8 mouse cellular contexts compared by ENCODE assay signal in genomic region chr2:92024274-92024672, GRCm38 (mm10). TPM values are rescaled to one million over a fixed set of nuclear protein-coding genes. Genes with fewer than 3 reads are reported as not detected.
DNase-seq lines count a peak whose midpoint lies in the region; ATAC-seq and TF ChIP-seq lines count a peak whose summit lies in the region.

Creb3l1 (minus strand) TSS chr2:92024502.

- DNase-seq in 3T3-L1 (ENCODE audit: low read depth, low spot score), result peak; percentile 72
- DNase-seq in R1 (ENCODE audit: low read depth, low spot score), result peak; percentile 76
- DNase-seq in embryonic facial prominence, embryonic 10.5 days (ENCODE audit: low spot score), result peak; percentile 79
- peak; percentile 81 for DNase-seq in heart, embryonic 10.5 days (ENCODE audit: low spot score)
- DNase-seq in kidney, adult 8-10 months, result peak; percentile 65 to 80
- no peak for DNase-seq in liver, embryonic 14.5 days (ENCODE audit: low read depth in 3 of 3, low spot score in 3 of 3)
- DNase-seq in thymus, adult 18-20 months, result no peak

- TF ChIP-seq EP300 in liver, embryonic 14.5 days (IDR thresholded peaks at IDR 0.05; ENCODE audit: low read depth), result no peak

- H3K9ac ChIP-seq in liver, embryonic 14.5 days (replicated peaks), result no peak within 1 kb of the TSS
- H3K9ac ChIP-seq in neural tube, embryonic 12.5 days, result peak within 1 kb of the TSS; percentile 73

- H3K9me3 ChIP-seq in embryonic facial prominence, embryonic 10.5 days, result no peaks in the 10 kb centered on the region
- no peaks in the 10 kb centered on the region for H3K9me3 ChIP-seq in heart, embryonic 10.5 days
- no peaks in the 10 kb centered on the region for H3K9me3 ChIP-seq in liver, embryonic 14.5 days (ENCODE audit: control insufficient read depth, low read length)
- no peaks in the 10 kb centered on the region for H3K9me3 ChIP-seq in neural tube, embryonic 12.5 days

- peak within 1 kb of the TSS; percentile 68 for H3K4me3 ChIP-seq in embryonic facial prominence, embryonic 10.5 days
- H3K4me3 ChIP-seq in heart, embryonic 10.5 days, result peak within 1 kb of the TSS; percentile 91
- peak within 1 kb of the TSS; percentile 26 to 54 for H3K4me3 ChIP-seq in liver, embryonic 14.5 days (ENCODE audit: insufficient read depth in 1 of 2, low read depth in 2 of 2, low read length in 2 of 2)
- peak within 1 kb of the TSS; percentile 62 for H3K4me3 ChIP-seq in neural tube, embryonic 12.5 days

- peak within 1 kb of the TSS; percentile 72 for H3K4me2 ChIP-seq in liver, embryonic 14.5 days (ENCODE audit: low read depth)
- peak within 1 kb of the TSS; percentile 100 for H3K4me2 ChIP-seq in neural tube, embryonic 12.5 days (replicated peaks)

- H3K27ac ChIP-seq in embryonic facial prominence, embryonic 10.5 days (replicated peaks), result peak within 1 kb of the TSS; percentile 55; the same call in 1 of the 2 replicates
- peak within 1 kb of the TSS; percentile 87 for H3K27ac ChIP-seq in heart, embryonic 10.5 days
- no peak within 1 kb of the TSS for H3K27ac ChIP-seq in liver, embryonic 14.5 days
- H3K27ac ChIP-seq in neural tube, embryonic 12.5 days, result no peak within 1 kb of the TSS

- H3K4me1 ChIP-seq in embryonic facial prominence, embryonic 10.5 days, result peaks cover 28% of the 10 kb centered on the region
- H3K4me1 ChIP-seq in heart, embryonic 10.5 days, result peaks cover 70% of the 10 kb centered on the region
- H3K4me1 ChIP-seq in liver, embryonic 14.5 days (replicated peaks; ENCODE audit: control insufficient read depth in 2 of 2, insufficient read depth in 2 of 2, low read length in 1 of 2), result peaks cover 0 to 4% of the 10 kb centered on the region in 2 experiments; a peak in 1 of 4 replicates
- H3K4me1 ChIP-seq in neural tube, embryonic 12.5 days, result peaks cover 10% of the 10 kb centered on the region

- peaks cover 74% of the 10 kb centered on the region for H3K27me3 ChIP-seq in embryonic facial prominence, embryonic 10.5 days (replicated peaks; ENCODE audit: low read depth, poor library complexity, severe bottlenecking)
- H3K27me3 ChIP-seq in heart, embryonic 10.5 days (ENCODE audit: insufficient read depth, poor library complexity, severe bottlenecking), result peaks cover 34% of the 10 kb centered on the region
- peaks cover 15% of the 10 kb centered on the region for H3K27me3 ChIP-seq in liver, embryonic 14.5 days (ENCODE audit: control insufficient read depth, insufficient read depth, low read length)
- H3K27me3 ChIP-seq in neural tube, embryonic 12.5 days (replicated peaks), result peaks cover 35% of the 10 kb centered on the region

- H3K36me3 ChIP-seq in embryonic facial prominence, embryonic 10.5 days (replicated peaks), result no peaks in the 10 kb centered on the region
- no peaks in the 10 kb centered on the region for H3K36me3 ChIP-seq in heart, embryonic 10.5 days
- H3K36me3 ChIP-seq in liver, embryonic 14.5 days (replicated peaks; ENCODE audit: control insufficient read depth, insufficient read depth, low read depth), result no peaks in the 10 kb centered on the region
- no peaks in the 10 kb centered on the region for H3K36me3 ChIP-seq in neural tube, embryonic 12.5 days

- ATAC-seq in liver, embryonic 14.5 days (ENCODE audit: insufficient read depth), result peak; percentile 15; the same call in 1 of the 2 replicates
- ATAC-seq in neural tube, embryonic 12.5 days (ENCODE audit: low FRiP score, low read depth), result peak; percentile 61

- WGBS in embryonic facial prominence, embryonic 10.5 days, result under 1% methylated on average over 27 of the region's 27 CpGs
- WGBS in heart, embryonic 10.5 days, result 0% methylated on average over 25 of the region's 27 CpGs
- under 1% methylated on average over 27 of the region's 27 CpGs for WGBS in liver, embryonic 14.5 days (ENCODE audit: insufficient replicate concordance)
- under 1% methylated on average over 19 of the region's 27 CpGs for WGBS in neural tube, embryonic 12.5 days

- TF ChIP-seq CTCF in liver, embryonic 14.5 days (IDR thresholded peaks at IDR 0.05; ENCODE audit: low read depth), result no peak

RNA-seq across cellular contexts. Expression of gene Creb3l1, which starts in this region (rescaled TPM):
- polyA plus RNA-seq in embryonic facial prominence, embryonic 10.5 days (2016; fragmentation: Nextera tagmentation; extraction: Ambion mirVana), result 0.93 and 1.0 TPM in 2 replicates
- 7.2 and 8.6 TPM in 2 replicates for polyA plus RNA-seq in heart, embryonic 10.5 days (2016; fragmentation: Nextera tagmentation; extraction: Ambion mirVana)
- polyA plus RNA-seq in liver, embryonic 14.5 days (2012; rRNA removed), result 0.61 and 0.66 TPM in 2 replicates
- 0.84 and 1.3 TPM in 2 replicates for polyA plus RNA-seq in liver, embryonic 14.5 days (2014; fragmentation: Nextera tagmentation; extraction: Ambion mirVana)
- 1.7 and 2.5 TPM in 2 replicates for polyA plus RNA-seq in neural tube, embryonic 12.5 days (2016; fragmentation: Nextera tagmentation; extraction: Ambion mirVana)

Comparison
In these comparisons a context has a peak if more than half of its experiments do, and no peak if none do; other contexts are left out.
1. DNase-seq: peak in 3T3-L1 (single experiment), R1 (single experiment), embryonic facial prominence, embryonic 10.5 days (single experiment), heart, embryonic 10.5 days (single experiment) and kidney, adult 8-10 months (2 of 2); none in liver, embryonic 14.5 days (0 of 3) and thymus, adult 18-20 months (0 of 2).
2. H3K27ac ChIP-seq: peak in embryonic facial prominence, embryonic 10.5 days (single experiment) and heart, embryonic 10.5 days (single experiment); none in liver, embryonic 14.5 days (single experiment) and neural tube, embryonic 12.5 days (single experiment).
3. H3K4me3 ChIP-seq: peak in every context shown above with its lines; median percentile 91 in heart, embryonic 10.5 days; 68 in embryonic facial prominence, embryonic 10.5 days; 62 in neural tube, embryonic 12.5 days; 40 in liver, embryonic 14.5 days.